Mouse (Mus musculus): ENCODE data around the gene Pik3ap1.
A peak's percentile ranks its signal among the peaks of the same experiment; 100 is the strongest.
"Not testable (repeated sequence)": the region's sequence is repeated elsewhere in the genome, so short reads cannot be mapped to it uniquely, and the experiment has no call there.

The Pik3ap1 gene

DNA sequence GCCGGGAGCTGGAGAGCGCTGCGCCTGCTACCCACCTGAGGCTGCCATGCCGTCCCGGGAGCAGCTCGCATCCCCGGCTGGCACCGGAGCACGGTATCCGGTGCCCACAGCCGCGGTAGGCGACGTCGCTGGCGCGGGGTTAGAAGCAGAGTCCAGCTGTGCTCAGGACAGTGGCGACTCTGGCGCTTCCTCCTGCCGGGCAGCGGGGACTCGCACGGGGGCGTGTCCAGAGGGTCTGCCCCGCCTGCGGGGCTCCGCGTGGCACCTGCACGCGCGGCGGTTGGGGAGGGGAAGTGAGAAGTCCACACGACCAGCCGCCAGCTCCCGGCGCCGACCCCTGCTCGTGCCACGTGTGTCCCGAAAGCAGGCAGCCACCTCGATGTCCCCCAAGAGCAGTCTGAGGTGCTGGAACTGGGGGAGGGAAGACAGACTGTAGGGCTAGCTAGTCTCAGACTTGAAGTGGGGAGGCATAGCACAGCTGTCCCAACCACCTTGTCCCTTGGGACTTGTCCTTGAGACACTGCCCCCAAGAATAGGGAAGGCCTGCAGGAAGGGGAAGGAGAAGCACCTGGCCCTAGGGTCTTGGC is at the start of gene Pik3ap1:
TSS of gene Pik3ap1 (minus strand) at position 181 of the 587 bp plus-strand sequence.
- DNase-seq = no peak

DNA sequence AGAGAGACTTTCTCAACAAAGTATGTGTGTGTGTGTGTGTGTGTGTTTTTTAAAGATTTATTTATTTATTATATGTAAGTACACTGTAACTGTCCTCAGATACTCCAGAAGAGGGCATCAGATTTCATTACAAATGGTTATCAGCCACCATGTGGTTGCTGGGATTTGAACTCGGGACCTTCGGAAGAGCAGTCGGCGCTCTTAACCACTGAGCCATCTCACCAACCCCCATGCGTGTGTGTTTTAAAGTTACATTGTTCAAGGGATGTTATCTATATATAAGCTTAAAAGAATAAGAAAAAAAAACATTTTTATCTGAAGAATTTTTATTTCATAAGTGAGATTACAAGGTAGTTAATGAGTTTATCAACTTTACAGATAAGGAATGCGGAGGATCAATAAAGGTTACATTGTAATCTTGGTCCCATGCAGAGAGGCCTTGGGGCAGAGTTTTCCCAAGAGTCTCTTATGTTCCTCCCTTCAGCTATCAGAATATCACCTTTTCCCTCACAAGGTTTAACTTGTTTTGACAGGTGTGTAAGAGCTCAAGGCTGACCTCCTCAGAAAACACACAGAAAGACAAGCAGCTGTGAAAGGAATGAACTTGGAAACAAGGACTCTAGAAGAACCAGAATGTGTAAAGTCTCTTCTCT is 46.7 kb upstream of the Pik3ap1 start:
- DNase-seq = not testable (repeated sequence)

DNA sequence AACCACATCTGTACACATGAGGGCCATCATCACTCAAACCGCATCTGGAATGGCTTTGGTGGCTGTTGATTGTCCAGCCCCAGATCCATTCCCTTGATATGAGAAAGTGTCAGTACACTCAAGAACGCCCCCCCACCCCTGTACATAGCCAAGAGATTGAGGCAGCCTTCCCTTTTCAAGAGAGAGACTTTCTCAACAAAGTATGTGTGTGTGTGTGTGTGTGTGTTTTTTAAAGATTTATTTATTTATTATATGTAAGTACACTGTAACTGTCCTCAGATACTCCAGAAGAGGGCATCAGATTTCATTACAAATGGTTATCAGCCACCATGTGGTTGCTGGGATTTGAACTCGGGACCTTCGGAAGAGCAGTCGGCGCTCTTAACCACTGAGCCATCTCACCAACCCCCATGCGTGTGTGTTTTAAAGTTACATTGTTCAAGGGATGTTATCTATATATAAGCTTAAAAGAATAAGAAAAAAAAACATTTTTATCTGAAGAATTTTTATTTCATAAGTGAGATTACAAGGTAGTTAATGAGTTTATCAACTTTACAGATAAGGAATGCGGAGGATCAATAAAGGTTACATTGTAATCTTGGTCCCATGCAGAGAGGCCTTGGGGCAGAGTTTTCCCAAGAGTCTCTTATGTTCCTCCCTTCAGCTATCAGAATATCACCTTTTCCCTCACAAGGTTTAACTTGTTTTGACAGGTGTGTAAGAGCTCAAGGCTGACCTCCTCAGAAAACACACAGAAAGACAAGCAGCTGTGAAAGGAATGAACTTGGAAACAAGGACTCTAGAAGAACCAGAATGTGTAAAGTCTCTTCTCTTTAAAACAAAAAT is 41.2 kb upstream of the Pik3ap1 start:
- DNase-seq = not testable (repeated sequence)

DNA sequence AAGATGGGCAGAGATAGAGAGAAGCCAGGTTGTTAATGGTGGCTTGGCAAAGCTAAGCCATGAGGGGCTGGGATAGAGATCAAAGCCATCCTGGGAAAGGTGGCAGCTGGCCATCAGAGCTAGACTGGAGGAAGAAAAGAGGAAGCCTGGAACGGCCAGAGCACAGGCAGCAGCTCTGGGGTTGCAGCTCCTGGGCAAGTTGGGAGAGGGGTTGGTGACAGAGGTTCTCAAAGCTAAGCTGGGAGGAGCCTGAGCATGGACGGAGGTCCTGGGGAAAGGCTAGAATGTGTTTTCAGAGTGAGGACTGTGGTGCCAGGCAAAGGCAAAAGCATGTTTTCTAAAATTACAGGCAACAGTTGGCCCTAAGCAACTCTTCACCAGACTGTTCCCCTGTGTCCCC is 36.4 kb upstream of the Pik3ap1 start:
- no peak for DNase-seq

DNA sequence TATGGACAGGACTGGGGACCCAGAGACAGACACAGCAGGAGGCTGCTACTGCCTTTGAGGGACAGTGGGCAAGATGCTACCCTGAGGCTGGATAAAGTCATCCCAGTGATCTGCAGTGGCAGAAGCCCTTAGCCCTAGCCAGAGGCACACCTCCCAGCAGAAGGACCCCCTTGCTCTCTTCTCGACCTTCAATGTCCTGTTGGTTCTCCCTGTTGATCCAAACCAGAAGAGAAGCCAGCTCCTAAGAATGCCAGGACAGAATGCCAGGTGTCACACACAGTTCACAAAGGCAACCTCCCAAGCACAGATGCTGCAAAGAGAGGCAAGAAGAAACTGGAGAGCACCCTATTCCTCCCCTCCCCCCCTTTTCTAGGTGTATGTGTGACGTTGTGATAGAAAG is 33.9 kb upstream of the Pik3ap1 start:
- no peak for DNase-seq

DNA sequence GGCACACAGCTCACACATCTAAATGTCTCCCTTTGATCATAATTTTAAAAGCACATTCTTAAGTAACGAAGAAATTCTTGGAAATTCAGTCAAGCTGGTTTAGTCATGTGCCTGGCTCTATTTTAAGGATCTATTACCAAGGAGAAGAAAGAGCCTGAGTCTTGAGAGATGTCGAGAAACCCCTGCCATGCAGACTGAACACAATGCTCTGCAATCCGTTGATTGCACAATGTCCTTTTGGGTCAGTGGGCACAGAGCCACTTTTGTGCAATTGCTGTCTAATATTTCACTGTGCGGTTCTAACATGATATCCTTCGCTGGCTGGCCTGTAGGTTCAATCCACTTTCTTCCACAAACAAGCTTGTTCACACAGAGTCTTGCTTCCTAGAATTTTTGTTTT is 33.1 kb upstream of the Pik3ap1 start:
- DNase-seq = no peak

DNA sequence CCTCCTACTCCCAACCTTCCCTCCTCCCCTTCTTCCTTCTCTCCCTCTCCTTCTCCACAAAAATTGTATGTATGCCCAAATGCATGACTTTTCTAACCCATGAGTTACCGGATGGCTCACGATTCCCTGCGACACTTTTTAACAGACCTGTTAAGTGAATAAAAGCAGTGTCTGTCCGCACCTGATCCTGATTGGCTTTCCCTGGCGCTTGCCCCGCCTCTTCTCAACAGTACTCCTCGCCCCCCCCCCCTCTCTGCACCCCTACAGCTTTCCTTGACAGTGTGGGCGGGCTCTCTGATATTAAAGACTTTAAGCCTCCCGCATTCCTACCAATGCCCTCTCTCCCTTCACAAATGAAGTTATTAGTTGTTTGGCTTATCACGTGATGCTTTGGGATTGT is 31.3 kb upstream of the Pik3ap1 start:
- no peak for DNase-seq

DNA sequence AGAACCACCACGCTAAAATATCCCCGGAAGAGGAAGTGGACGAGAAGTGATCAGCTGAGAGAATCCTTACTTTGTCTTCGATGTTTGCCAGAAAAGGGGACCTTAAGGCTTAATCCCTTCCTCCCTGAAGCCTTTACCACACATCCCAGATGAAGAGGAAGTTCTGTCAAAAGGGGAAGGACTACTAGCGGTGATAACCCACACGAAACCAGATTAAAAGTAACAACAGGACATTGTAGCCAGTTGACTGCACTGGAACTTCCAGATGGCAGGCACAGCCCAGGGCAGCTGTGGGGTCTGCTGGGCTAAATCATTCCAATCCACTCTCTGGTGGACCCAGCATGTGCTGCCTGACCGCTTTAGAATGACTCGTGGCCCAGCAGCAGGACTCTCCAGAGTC is 17.7 kb upstream of the Pik3ap1 start:
- no peak for DNase-seq

DNA sequence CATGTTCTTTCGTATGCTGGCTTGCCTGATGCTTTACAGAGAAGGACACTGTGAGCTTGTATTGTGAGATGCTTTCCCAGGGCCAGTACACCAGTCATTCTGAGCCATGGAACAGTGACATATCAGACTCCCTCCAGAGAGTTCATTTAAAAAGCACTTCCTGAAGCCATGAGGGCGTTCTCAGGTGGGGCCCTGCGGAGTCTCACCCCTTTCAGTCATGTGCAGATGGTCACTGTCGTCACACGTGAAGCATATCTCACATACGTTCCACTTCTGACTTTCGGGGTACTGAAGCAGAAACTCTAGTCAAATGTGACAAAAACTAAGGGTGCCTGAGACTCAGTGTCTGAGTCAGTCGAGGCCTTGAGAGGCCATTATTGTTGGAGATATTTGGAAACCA is 6.0 kb upstream of the Pik3ap1 start:
- no peak for DNase-seq

DNA sequence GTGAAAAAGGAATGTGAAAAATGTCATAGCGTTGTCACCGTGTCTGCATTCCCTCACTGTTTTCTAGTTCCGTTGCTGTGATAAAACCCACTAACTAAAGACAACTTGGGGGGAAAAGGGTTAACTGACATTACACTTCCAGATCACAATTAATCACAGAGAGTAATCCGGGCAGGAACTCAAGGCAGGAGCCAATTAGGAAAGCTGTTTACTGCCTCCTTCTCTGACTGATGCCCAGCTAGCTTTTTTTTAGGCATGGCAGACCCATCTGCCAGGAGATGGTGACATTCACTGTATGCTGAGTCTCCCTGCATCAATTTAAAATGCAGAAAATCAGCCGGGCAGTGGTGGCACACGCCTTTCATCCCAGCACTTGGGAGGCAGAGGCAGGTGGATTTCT is 4.4 kb upstream of the Pik3ap1 start:
- no peak for DNase-seq

DNA sequence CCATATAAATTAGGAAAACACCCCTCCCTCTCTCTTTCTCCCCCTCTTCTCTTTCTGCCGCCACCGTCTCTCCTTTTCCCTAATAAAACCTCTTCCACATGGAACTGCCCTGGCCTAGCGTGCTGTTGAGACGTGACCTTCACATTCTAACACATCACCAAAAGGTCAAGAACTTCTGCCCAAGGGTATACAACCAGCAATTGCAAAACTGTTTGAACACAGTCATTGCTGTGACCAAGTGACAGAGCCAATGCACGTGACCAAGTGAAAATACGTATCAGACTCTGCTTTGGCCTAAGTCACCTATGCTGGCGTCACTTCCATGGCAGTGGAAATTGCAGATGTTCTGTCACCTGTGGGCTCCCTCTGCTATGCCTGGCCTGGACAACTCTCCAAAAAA is 3.3 kb upstream of the Pik3ap1 start:
- DNase-seq = no peak

DNA sequence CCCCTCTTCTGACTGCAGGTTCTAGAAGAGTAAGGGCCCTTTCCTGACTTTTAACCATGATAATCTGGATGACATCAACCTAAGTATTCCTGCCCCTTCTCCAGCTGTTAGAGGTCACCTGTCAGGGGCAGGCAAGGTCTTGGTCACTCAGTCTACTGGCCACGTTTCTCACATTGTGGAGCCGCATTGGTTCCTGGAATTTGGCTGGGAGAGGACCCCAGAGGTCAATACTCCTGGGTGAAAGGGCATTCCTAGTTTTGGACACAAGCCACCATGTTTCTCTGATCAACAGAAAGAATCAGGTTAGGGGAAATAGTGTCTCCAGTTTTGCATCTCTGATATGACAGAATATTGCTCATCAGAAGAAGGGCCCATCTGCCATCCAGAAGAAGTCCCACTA is 2.4 kb upstream of the Pik3ap1 start:
- no peak for DNase-seq

DNA sequence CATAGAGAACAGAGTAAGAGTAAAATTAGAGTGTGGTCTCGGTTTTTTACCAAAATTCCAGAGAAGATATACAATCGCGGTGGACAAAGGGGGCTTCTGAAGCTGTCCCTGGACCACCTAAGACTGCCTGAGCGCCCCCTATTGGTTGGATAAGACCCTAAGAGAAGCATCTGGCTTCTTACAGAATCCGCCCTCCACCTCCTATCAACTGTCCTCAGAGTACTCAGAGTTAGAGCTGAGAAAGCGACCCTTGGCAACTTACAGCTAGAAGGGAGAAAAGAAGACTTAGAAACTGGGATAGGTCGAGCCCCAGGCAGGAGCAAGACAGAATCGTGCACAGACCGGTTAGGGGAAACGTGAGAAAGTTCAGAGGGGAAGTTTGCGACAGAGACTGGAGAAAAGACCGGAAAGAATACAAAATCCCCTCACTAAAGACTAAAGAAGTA is 473 bp downstream of the Pik3ap1 start:
- no peak for DNase-seq

DNA sequence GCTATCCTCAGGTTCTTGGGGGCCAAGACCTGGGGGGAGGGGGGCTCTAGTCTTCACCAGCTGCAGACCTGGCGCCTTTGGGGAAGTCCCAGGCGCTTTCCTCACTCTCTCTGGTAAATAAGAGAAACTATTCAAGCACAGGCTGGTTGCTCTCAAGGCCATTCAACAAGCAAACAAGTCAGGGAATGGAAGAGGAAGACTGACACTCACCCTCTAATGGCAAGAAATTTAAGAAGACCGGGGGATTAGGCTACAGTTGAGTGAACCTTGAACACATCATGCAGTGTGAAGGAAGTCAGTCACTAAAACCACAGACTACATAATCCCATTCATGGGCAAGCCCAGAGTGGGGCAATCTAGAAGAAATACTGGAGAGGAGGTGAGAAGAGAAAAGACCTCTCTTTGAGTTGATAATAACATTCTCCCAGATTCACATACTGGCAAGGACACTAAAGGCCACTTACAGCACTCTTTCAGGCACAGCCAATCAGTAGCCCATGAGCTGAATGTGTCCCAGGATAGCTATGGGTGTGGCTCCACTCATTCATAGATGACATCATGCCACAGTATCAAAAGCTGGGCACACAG is 2.4 kb downstream of the Pik3ap1 start:
- DNase-seq = no peak

DNA sequence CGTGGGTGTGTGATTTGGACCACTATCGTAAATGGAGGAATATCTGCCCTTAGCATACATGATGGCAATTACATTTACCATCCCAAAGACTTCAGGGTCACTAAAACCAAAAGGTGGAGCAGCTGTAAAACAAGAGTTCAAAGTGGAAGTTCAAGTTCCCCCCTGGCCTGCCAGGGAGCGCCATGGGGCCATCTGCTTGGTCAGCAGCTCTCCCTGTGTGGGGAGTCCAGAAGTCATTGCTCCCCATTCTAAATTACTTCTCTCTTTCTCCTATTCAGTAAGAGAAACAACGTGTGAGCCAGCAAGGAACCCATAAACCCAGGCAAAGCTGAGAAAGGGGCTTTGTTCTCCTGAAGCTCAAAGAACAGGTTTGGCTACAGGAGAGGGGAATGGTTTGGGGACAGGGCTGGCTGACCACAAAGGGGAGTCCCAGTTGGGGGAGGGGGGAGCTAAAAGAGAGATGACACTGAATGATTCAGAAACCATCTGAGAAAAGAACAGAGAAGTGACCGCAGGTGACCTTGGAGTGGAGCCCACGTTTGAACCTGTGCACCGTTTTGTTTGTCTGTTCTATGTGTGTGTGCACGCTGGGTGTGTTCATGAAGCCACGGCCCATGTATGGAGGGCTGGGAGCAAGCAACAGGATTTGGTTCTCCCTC is 3.2 kb downstream of the Pik3ap1 start:
- DNase-seq = no peak

DNA sequence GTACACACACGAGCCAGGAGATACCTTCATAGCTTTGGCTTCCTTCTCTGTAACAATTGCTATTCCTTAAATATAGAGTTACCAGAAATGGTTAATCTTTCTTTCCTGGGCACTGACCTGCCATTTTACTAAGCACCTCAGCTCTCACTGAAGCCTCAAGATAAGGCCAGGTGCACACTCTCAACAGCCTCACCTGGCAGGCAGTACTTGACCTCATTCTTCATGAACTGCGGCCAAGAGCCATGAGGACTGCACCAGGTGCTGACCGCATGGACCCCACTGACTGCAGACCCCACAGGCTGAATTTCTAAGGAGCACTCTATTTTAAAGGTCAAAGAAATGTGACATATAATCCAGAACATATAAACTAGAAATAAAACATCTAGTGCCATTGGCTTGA is 5.7 kb downstream of the Pik3ap1 start:
- no peak for DNase-seq

DNA sequence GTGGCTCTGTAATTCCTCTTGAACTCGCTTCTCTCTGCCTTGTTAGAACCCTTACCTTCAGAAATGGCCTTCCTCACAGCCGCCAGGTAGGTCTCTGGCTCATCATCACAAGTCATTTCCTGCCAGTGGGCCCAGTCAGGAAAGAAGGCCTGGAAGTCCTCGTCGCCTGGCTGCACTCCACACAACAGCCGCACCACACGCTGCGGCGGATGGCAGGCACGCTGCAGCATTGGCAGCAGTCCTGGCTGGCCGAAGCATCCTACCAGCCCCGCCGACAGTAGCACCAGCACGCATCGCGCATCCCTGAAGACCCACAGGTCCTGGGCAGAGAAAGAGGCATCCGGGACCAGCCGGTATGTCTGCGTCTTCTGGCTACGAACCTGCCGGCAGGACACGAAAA is 9.1 kb downstream of the Pik3ap1 start:
- DNase-seq = peak; percentile 52

DNA sequence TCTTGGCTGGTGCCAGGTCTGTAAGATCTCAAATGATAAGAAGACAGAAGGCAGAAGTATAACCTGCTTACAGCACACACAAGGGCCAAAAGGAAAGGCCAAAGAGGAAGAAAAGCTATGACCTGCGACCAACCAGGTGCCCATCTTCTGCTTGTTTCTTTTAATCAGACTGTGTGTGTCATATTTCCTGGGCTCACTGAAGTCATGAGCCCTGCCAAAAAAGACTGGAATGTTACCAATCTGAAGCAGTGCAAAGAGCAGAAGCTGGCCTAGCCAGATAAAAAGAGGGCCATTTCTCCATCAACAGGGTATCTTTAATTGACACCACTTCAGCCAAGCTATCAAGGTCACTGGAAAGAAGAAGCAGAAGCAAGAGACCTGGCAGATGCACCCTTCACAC is 9.8 kb downstream of the Pik3ap1 start:
- DNase-seq = no peak

DNA sequence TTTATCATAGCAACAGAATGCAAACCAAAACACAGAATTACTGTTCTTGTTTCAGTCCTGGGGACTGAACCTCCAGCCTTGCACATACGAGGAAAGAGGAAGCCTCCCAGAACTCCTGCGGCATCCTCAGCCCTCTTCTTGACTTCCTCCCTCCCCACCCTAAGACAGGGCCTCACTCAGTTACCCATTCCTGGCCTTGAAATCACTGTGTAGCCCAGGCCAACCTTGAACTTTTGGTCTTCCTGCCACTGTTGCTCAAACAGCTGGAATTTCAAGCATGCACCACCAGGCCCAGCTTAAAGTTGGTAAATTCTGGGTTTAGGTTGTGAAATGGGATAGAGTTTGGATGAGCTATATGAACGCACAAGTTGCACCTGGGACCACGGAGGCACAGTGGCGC is 10.2 kb downstream of the Pik3ap1 start:
- no peak for DNase-seq

DNA sequence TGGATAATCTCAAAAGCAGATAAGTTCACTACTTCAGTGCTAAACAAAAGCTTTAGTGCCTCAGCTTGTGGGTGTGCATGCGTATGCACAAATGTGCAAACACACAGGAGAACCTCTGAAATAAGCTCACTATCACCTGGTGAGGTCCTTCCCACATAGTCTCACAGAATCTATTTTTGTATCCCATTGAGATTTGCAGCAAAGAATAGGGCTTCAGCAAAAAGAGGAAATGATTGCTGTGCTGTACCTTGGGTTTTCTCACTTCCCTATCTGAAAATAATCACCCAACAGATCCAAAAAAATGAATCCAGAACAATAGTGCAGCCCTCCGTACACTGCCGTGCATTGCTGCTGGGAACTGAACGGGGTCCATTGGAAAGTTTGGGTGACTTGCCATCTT is 12.6 kb downstream of the Pik3ap1 start:
- no peak for DNase-seq

DNA sequence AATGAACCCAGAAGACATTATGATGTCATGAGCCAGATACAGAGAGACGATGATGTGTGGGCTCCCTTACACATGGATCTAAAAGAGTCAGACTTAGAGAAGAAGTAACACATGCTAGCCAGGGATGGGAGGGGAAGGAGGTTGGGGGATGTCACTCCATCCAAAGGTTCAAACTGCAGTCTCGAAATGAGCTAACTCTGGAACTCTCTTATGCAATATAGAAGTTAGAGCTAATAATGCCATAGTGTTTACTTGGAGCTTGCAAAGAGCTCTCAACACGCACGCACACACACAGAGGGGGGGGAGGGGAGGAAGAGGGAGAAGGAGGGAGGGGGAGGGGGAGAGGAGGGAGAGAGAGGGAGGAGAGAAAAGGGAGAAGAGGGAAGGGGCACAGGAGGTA is 13.5 kb downstream of the Pik3ap1 start:
- DNase-seq = no peak

DNA sequence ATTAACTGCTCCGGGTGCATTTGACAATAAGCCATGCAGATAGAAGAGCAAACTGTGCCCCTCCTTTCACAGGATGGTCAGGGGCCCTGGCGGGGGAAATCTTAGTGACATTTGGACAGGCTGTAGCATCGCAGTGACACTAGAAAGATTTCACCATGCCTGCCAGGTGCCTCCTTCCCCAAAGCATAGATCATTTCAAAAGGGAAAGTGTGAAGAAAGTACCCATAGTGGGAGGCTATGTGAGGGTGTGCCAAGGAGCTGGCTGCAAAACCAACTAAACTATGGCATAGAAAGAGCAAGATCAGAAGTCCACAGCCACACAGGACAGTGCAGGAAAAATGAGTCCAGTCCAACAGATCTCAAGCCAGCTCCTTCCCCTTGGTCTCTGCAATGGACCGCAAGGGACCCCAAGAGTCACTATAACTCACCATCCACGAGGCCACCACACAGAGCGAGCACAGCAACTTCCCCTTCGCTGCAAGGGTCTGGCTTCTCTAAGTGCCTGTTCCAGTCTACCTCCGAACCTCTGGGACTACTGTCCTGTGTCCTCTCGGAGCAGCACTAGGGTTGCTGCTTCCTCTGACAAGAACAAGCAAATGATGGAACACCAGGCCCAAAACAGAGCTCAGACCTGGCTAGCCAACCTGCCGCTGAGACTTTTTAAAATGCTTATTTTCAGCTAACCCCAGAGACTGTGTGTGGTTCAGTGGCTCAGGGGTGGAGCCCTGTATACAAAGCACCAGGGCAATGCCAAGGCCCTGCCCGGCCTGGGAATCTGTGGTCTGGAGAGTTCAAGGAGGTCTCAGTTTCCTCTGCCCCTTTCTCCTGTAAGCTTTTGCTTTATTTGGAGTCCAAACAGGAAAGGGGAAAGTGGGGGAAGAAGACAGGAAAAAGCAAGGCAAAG is 15.1 kb downstream of the Pik3ap1 start:
- DNase-seq = no peak
